Mouse (Mus musculus) C2C12 (cell line): ENCODE data around the gene Olr1. TPM values are rescaled to one million over a fixed set of nuclear protein-coding genes. Genes with fewer than 3 reads are reported as not detected.

Experiments
- H3K27me3 ChIP-seq: one replicate; pipeline ENCODE4 v1.6.1; 2011; ENCODE audit not compliant: control insufficient read depth, insufficient read depth, insufficient read length
- H3K36me3 ChIP-seq: one replicate; pipeline ENCODE4 v1.6.1; 2011; ENCODE audit not compliant: control insufficient read depth, insufficient read depth
- H3K4me3 ChIP-seq: one replicate; pipeline ENCODE4 v1.5.1; 2011; ENCODE audit warnings: mild to moderate bottlenecking, control low read depth; ENCODE audit not compliant: poor library complexity, insufficient read depth, severe bottlenecking
- H3K79me2 ChIP-seq: one replicate; pipeline ENCODE4 v1.6.1; 2011; ENCODE audit not compliant: control insufficient read depth, insufficient read depth
- H3K79me3 ChIP-seq: one replicate; pipeline ENCODE4 v1.6.1; 2011; ENCODE audit warnings: low read depth, control low read depth
- H3ac ChIP-seq: one replicate; pipeline ENCODE3; 2011; ENCODE audit warnings: low read depth; ENCODE audit not compliant: control insufficient read depth, insufficient read length
- CEBPB ChIP-seq: IDR thresholded peaks from one replicate; pipeline ENCODE4 v1.6.1; 2011; ENCODE audit warnings: low read depth, mild to moderate bottlenecking, control low read depth, moderate library complexity
- CTCF ChIP-seq: IDR thresholded peaks from one replicate; pipeline ENCODE4 v1.5.1; 2011; ENCODE audit not compliant: control insufficient read depth, insufficient read depth, insufficient read length
- FOSL1 ChIP-seq: IDR thresholded peaks from one replicate; pipeline ENCODE4 v1.8.0; 2011; ENCODE audit warnings: mild to moderate bottlenecking, low read length; ENCODE audit not compliant: poor library complexity, insufficient read depth, severe bottlenecking
- MAX ChIP-seq: IDR thresholded peaks from one replicate; pipeline ENCODE4 v1.6.1; 2011; ENCODE audit warnings: mild to moderate bottlenecking, control low read depth
- MYOD1 ChIP-seq: IDR thresholded peaks from one replicate; pipeline ENCODE4 v1.6.1; 2011; ENCODE audit warnings: low read depth; ENCODE audit not compliant: control insufficient read depth, insufficient read length
- MYOG ChIP-seq: IDR thresholded peaks from one replicate; pipeline ENCODE4 v1.6.1; 2011; ENCODE audit not compliant: control insufficient read depth, insufficient read length; ENCODE audit errors: extremely low read depth
- USF1 ChIP-seq: IDR thresholded peaks from one replicate; pipeline ENCODE4 v1.6.1; 2011; ENCODE audit warnings: low read depth, mild to moderate bottlenecking, control low read depth, moderate library complexity
- polyA plus RNA-seq: library from polyadenylated mRNA; unstranded; fragments of >200 nt; fragmentation: generic; extraction: Trizol; gene quantifications from one replicate; pipeline ENCODE4 v1.2.1, GENCODE M21; 2012; ENCODE audit warnings: missing spikeins

Olr1 gene
- polyA plus RNA-seq, 1 experiment = 0.99 TPM

DNA sequence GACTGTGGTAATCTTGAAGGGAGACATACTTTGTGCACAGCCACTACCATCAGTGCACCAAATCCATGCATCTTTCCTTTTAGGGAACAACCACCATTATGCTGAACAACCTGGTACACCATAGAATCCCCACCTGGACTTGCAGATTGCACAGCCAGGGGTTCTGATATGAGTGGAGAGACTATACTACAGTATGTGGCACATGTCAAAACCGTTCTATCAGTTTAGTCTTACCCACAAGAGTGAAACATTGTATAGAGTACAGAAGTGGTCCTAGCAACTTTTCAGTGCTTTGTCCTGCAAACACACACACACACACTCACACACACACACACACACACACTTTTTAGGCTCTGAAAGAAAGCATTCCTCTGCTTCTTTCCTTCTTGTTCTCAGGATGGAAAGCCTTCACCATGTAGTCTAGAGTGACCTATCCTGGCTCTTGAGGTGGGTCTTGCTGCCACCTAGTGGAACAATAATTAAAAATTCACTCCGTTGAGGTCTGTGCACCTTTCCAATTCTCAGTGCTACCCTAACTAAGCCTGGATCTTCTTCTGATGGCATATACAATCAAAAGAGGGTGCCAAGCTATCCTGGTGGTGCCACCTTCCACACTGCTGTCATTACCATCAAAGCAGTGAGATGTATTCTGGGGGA lies 10.9 kb upstream of the Olr1 start:
- Histone ChIP-seq H3K4me3 (no peak overlapping the region), H3K79me3 (no peaks in the 10 kb centered on the region), H3K27me3 (no peaks in the 10 kb centered on the region), H3K79me2 (no peaks in the 10 kb centered on the region), H3K36me3 (no peaks in the 10 kb centered on the region), H3ac (no peak overlapping the region)
- TF ChIP-seq CEBPB = no peak
- no peak for TF ChIP-seq MYOD1
- no peak for TF ChIP-seq USF1
- no peak for TF ChIP-seq CTCF
- no peak for TF ChIP-seq FOSL1
- TF ChIP-seq MAX = no peak
- no peak for TF ChIP-seq MYOG

DNA sequence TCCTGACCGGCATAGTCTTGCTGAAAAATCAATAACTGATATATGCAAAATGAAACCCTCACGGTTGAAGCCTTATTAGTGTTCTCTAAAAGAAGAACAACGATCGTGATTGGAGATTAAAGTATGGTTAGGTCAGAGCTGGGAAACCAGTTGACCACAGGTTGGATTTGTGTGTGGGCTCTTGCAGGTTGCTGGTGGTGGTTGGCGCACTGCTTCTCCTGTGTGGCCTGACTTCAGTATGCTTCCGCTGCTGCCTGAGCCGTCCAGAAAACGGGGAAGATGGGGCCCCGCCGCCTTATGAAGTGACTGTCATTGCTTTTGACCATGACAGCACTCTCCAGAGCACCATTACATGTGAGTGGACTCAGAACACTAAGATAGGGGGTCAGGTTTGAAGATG lies 9.4 kb upstream of the Olr1 start:
- TF ChIP-seq MYOD1 (no peak), MYOG (no peak), MAX (no peak), CEBPB (no peak), CTCF (no peak), USF1 (no peak), FOSL1 (no peak)
- H3K4me3 ChIP-seq = no peak overlapping the region
- H3K79me3 ChIP-seq = no peaks in the 10 kb centered on the region

DNA sequence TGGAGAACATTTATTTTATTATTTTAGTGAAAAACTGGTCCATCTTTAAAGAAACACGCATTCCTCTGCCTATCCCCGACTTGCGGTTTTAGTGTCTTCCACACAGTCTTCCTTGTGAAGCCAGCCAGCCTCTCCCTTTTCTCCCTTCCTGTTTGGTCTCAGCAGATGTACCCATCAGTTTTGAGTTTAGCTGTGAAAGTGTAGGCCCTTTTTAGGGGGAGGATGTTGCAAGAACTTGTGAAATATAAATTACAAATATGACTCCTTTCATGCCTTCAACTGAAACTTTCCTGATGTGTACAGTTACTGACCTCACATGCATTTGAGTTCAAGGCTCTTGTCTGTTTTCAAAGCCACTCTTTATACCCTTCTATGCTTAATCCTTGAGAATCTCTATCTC lies 8.1 kb upstream of the Olr1 start:
- H3K79me3 ChIP-seq = no peaks in the 10 kb centered on the region
- no peaks in the 10 kb centered on the region for H3K27me3 ChIP-seq
- no peaks in the 10 kb centered on the region for H3K36me3 ChIP-seq
- H3K4me3 ChIP-seq = no peak overlapping the region
- TF ChIP-seq USF1 = no peak
- no peak for TF ChIP-seq MYOG
- peak; percentile 28 for TF ChIP-seq CEBPB
- TF ChIP-seq FOSL1 = no peak
- no peak for TF ChIP-seq MYOD1
- TF ChIP-seq CTCF = no peak
- no peak for TF ChIP-seq MAX
- H3K79me2 ChIP-seq = no peaks in the 10 kb centered on the region
- H3ac ChIP-seq = no peak overlapping the region

More for the DNA sequence above, 9.4 kb upstream of the Olr1 start:
- Histone ChIP-seq H3K36me3 (no peaks in the 10 kb centered on the region), H3K79me2 (no peaks in the 10 kb centered on the region), H3ac (no peak overlapping the region), H3K27me3 (no peaks in the 10 kb centered on the region)

DNA sequence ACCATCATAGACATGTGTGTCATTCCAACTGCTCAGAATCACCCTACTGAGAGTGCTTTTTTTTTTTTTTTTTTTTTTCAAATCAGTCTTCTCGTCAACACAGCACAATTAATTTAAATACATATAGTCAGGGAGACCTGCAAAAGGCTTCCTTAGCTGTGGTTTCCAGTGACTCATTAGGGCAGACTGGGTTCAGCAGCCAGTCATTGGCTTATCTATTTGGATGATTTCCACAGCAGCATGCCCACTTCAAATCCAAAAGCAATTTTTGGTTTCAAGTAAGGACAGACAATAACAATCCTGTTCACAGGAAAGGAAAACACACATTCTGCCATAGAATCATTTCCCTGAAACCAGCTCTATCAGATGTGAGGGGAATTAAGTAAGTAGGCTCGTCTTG lies 7.4 kb upstream of the Olr1 start:
- Histone ChIP-seq H3K27me3 (no peaks in the 10 kb centered on the region), H3K79me3 (no peaks in the 10 kb centered on the region), H3K36me3 (no peaks in the 10 kb centered on the region), H3K79me2 (no peaks in the 10 kb centered on the region), H3K4me3 (no peak overlapping the region), H3ac (no peak overlapping the region)
- TF ChIP-seq MAX = peak; percentile 47
- TF ChIP-seq CTCF = no peak
- no peak for TF ChIP-seq USF1
- peak; percentile 48 for TF ChIP-seq FOSL1

DNA sequence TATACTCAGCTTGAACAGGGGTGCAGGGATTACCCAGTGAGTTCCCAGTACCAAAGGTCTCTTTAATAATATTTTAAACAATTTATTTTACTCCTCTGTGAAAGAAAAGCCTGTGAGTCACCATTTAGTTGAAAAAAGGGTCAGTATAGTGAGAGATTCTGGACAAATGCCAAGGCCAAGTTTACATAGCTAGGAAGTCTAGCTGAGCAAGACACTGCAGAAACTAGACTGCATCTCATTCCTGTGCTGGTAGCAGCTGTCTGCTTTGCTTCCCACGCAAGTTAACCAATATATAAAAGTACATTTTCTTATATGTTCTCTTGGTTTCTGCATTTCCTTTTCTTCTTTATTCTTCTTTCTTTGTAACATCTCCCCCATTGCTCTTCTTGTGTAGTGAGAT lies 6.4 kb upstream of the Olr1 start:
- no peaks in the 10 kb centered on the region for H3K79me3 ChIP-seq
- no peaks in the 10 kb centered on the region for H3K79me2 ChIP-seq
- H3ac ChIP-seq = no peak overlapping the region
- H3K4me3 ChIP-seq = no peak overlapping the region
- H3K36me3 ChIP-seq = no peaks in the 10 kb centered on the region
- no peak for TF ChIP-seq CTCF
- TF ChIP-seq FOSL1 = no peak
- TF ChIP-seq MYOD1 = no peak
- no peak for TF ChIP-seq MYOG
- no peak for TF ChIP-seq CEBPB
- TF ChIP-seq USF1 = no peak
- no peak for TF ChIP-seq MAX
- no peaks in the 10 kb centered on the region for H3K27me3 ChIP-seq

DNA sequence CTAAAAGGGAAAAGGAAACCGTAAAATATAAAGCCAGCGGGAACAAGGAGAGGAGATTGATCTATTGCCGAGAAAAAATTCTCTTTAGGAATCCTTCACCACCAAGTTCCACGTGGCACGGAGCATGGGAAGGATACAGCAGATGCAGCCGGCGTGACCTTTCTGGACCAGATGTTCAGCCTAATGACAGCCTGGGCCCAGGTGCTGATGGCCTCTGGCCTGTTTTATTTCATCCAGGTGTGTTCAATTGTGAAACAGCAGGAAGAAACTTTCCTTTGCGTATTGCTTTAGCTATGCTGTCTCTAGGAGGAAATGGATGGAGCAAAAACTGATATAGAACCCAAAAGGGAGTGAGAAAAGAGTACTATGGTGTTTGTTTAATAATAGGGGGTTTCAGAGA lies 5.9 kb upstream of the Olr1 start:
- H3ac ChIP-seq = no peak overlapping the region
- H3K36me3 ChIP-seq = no peaks in the 10 kb centered on the region
- H3K27me3 ChIP-seq = no peaks in the 10 kb centered on the region
- TF ChIP-seq FOSL1 = no peak
- no peak overlapping the region for H3K4me3 ChIP-seq
- H3K79me2 ChIP-seq = no peaks in the 10 kb centered on the region
- H3K79me3 ChIP-seq = no peaks in the 10 kb centered on the region

DNA sequence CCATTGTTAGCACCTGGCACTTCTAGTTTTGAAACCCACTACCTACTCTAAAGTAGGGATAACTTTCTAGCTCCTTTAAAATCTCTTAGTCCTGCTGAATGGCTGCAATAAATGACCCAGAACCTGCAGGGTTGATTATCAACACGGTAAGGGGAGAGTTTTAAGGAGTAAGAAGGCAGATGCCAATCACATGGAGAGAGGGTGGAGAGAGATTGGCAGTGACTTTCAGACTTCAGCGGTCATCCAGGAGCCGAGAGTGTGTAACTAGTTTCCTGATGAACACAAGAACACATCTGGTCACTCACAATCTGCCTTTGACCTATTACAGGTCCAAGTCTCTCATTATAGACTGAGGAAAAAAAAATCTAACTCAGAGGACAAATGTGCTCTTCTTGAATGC lies 5.4 kb upstream of the Olr1 start, which contains the start of gene Tmem52b:
TSS of gene Tmem52b (plus strand) at position 189 of the 400 bp plus-strand sequence.
- Histone ChIP-seq H3K27me3 (no peaks in the 10 kb centered on the region), H3K79me2 (no peaks in the 10 kb centered on the region), H3K36me3 (no peaks in the 10 kb centered on the region), H3K4me3 (no peak within 1 kb of the TSS), H3K79me3 (no peaks in the 10 kb centered on the region), H3ac (no peak within 1 kb of the TSS)
- no peak for TF ChIP-seq CEBPB
- TF ChIP-seq MAX = no peak
- no peak for TF ChIP-seq MYOD1
- TF ChIP-seq MYOG = no peak
- no peak for TF ChIP-seq CTCF
- TF ChIP-seq USF1 = no peak
- TF ChIP-seq FOSL1 = no peak
